Mouse (Mus musculus) stomach, postnatal 0 days (tissue): ENCODE measurements around the gene Ryk.

Experiments used
- CTCF ChIP-seq: IDR thresholded peaks from 2 replicates; pipeline ENCODE4 v1.5.1; 2016; ENCODE audit warnings: antibody characterized with exemption, low read depth, mild to moderate bottlenecking, moderate library complexity
- EP300 ChIP-seq: optimal IDR thresholded peaks from 2 replicates; pipeline ENCODE3; 2016; ENCODE audit warnings: antibody characterized with exemption

DNA sequence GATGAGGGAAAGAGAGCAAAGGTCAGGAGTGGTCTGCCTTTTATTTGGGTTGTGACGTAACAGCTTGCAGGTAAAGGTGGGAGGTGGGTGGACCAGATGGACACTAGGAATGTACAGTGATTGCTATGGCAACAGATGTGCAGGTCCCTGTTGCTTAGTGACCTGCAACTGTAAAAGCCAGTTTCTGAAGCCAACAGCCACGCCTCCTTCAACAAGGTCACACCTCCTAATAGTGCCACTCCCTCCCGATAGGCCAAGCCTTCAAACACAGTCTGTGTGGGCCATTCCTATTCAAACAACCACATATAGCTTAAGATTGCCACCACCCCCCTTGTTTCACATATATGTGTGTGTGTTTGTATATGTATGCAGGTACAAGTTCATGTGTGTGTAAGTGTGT is 45.2 kb upstream of the Ryk start:
- TF ChIP-seq CTCF (no peak), EP300 (no peak)
